Mouse (Mus musculus) limb, embryonic 14.5 days (tissue): Measurements from ENCODE around the gene Agap1. TPM values are rescaled to one million over a fixed set of nuclear protein-coding genes. Genes with fewer than 3 reads are reported as not detected.

Source experiments
- ATAC-seq: fragments of 200-750 bp; cut with Nextera tagmentation; 2 replicates; pipeline ENCODE4 v1.8.0; 2017; ENCODE audit warnings: low read depth, moderate number of reproducible peaks, moderate TSS enrichment; ENCODE audit not compliant: low FRiP score
- DNase-seq: peaks from one replicate; pipeline ENCODE4 v3.0.0-alpha.2; 2015; ENCODE audit warnings: low spot score
- H3K27ac ChIP-seq: fragments of 300-500 bp; sonication (generic); replicated peaks from 2 replicates; pipeline ENCODE4 v1.5.1; 2014; ENCODE audit warnings: low read depth, mild to moderate bottlenecking, low read length, moderate library complexity, mixed read lengths
- H3K27me3 ChIP-seq: fragments of 300-500 bp; sonication (generic); 2 replicates; pipeline ENCODE4 v1.6.1; 2014; ENCODE audit warnings: low read length, mixed read lengths; ENCODE audit not compliant: control insufficient read depth, insufficient read depth
- H3K36me3 ChIP-seq: fragments of 300-500 bp; sonication (generic); 2 replicates; pipeline ENCODE4 v1.6.1; 2014; ENCODE audit warnings: mild to moderate bottlenecking, low read length, moderate library complexity, mixed read lengths; ENCODE audit not compliant: control insufficient read depth, insufficient read depth
- H3K4me1 ChIP-seq: fragments of 300-500 bp; sonication (generic); 2 replicates; pipeline ENCODE4 v1.6.1; 2014; ENCODE audit warnings: antibody characterized with exemption, low read length, mixed read lengths; ENCODE audit not compliant: control insufficient read depth, insufficient read depth
- H3K4me2 ChIP-seq: fragments of 300-500 bp; sonication (generic); replicated peaks from 2 replicates; pipeline ENCODE4 v1.6.1; 2014; ENCODE audit warnings: low read depth, mild to moderate bottlenecking, low read length, moderate library complexity; ENCODE audit not compliant: severe bottlenecking
- H3K4me3 ChIP-seq: fragments of 300-500 bp; sonication (generic); replicated peaks from 2 replicates; pipeline ENCODE4 v1.5.1; 2014; ENCODE audit warnings: low read length
- H3K9ac ChIP-seq: fragments of 300-500 bp; sonication (generic); 2 replicates; pipeline ENCODE4 v1.6.1; 2014; ENCODE audit warnings: mild to moderate bottlenecking, low read depth, low read length, moderate library complexity; ENCODE audit not compliant: severe bottlenecking
- H3K9me3 ChIP-seq: fragments of 300-500 bp; sonication (generic); 2 replicates; pipeline ENCODE4 v1.6.1; 2016; ENCODE audit warnings: low read length; ENCODE audit not compliant: control insufficient read depth
- POLR2A ChIP-seq: fragments of 200-500 bp; IDR thresholded peaks from 2 replicates; pipeline ENCODE4 v1.8.0; 2012; ENCODE audit warnings: inconsistent platforms, mild to moderate bottlenecking, moderate library complexity, borderline replicate concordance; ENCODE audit not compliant: insufficient read depth, insufficient read length; ENCODE audit errors: extremely low read depth
- WGBS: fragments of 180-500 bp; shearing (Covaris S2); extraction: QIAGEN DNeasy Blood & Tissue Kit; methylation state at CpG from one replicate; pipeline ENCODE4 v1.1.7; 2014; 5-methylcytosine and 5-hydroxymethylcytosine counted together
- polyA plus RNA-seq, 2 experiments: library from polyadenylated mRNA; depleted of rRNA in 1 of 2; stranded (reverse) in 1 of 2; unstranded in 1 of 2; fragments of >200 nt; fragmentation: Nextera tagmentation in 1 of 2; extraction: Ambion mirVana in 1 of 2; gene quantifications; 2 replicates each; pipeline versions ENCODE4 v1.2.1 to v1.2.3; 2012 to 2014

Agap1 gene
- polyA plus RNA-seq, 2 experiments: 16.2 to 19.5 TPM

DNA sequence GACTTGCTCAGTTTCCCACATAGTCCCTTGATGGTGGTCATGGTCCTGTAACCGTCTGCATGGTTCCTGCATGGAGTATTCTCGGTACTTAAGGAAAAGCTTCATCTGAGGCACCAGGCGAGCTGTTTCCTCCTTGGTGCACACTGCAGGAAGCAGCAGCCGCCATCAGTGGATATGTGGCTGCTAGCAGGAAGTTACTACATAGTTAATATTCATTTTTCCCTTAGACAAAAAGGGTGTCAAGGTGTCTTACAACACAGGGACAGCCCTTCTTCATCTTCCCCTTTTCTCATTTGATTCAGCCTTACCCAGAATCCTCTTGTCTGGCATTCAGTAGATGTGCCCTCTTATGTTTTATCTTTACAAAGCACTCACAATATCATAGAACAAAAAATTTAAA is 206.2 kb downstream of the Agap1 start:
- H3K4me2 ChIP-seq: no peak overlapping the region
- H3K36me3 ChIP-seq: peaks cover 24% of the 10 kb centered on the region
- no peak for ATAC-seq

DNA sequence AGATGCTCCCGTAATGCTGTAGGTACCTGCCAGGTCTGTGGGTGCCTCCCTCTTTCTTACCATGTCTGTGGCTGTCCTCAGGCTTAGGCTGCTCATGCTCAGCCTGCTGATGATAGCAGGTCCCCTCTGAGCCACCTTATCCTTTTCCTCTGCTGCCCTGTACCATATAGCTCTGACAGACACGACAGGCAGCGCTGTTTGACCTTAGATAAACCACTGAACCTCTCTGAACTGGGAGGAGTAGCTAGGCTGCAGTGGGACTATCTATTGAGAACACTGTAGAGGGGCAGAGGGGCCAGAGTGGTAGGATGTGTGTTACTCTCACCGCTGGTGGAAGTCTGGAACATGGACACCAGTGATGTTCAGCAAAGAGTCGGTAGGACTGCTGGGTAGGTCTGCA is 211.5 kb downstream of the Agap1 start:
- TF ChIP-seq POLR2A: no peak
- 0 out of 2 replicates have a peak, but pooled peaks cover 2% of the 10 kb centered on the region for H3K4me1 ChIP-seq

More for the DNA sequence above, 206.2 kb downstream of the Agap1 start:
- WGBS: 86% methylated on average over 4 of the region's 4 CpGs
- H3K27ac ChIP-seq: no peak overlapping the region
- no peak for DNase-seq
- peaks cover 10% of the 10 kb centered on the region for H3K4me1 ChIP-seq
- no peak overlapping the region for H3K9ac ChIP-seq
- H3K4me3 ChIP-seq: no peak overlapping the region
- H3K9me3 ChIP-seq: no peaks in the 10 kb centered on the region
- H3K27me3 ChIP-seq: no peaks in the 10 kb centered on the region
- TF ChIP-seq POLR2A: no peak

DNA sequence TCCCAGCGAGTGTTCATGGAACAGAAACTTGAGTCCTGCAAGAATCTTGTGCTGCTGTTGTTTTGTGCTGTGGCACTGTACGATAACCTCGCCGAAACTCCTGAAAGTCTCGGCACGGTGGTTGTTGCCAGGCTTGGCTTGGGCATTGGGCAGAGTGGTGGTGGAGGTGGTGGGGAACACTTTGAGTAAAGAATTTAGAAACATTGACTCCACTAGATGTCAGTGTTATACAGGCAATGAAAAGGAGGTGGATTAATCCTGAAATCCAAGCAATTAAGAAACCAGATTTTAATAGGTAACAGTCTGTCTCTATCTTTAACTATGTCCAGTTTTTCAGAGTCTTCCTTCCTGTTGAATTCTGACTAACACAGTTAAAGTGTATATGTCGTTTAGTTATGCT is 212.8 kb downstream of the Agap1 start:
- 82% methylated on average over 7 of the region's 7 CpGs for WGBS
- no peak overlapping the region for H3K4me2 ChIP-seq
- H3K27me3 ChIP-seq: peaks cover 4% of the 10 kb centered on the region; the same call in 1 of the 2 replicates
- no peak overlapping the region for H3K4me3 ChIP-seq
- peaks cover 54% of the 10 kb centered on the region for H3K36me3 ChIP-seq
- H3K9me3 ChIP-seq: no peaks in the 10 kb centered on the region
- no peak overlapping the region for H3K27ac ChIP-seq
- H3K4me1 ChIP-seq: 0 out of 2 replicates have a peak, but pooled peaks cover 4% of the 10 kb centered on the region
- H3K9ac ChIP-seq: no peak overlapping the region
- no peak for TF ChIP-seq POLR2A
- ATAC-seq (no peak), DNase-seq (no peak)

More for the DNA sequence above, 211.5 kb downstream of the Agap1 start:
- H3K4me2 ChIP-seq: no peak overlapping the region
- H3K4me3 ChIP-seq: no peak overlapping the region
- ATAC-seq (no peak), DNase-seq (no peak)
- H3K27ac ChIP-seq: no peak overlapping the region
- H3K9me3 ChIP-seq: no peaks in the 10 kb centered on the region
- H3K27me3 ChIP-seq: peaks cover 4% of the 10 kb centered on the region; the same call in 1 of the 2 replicates
- H3K9ac ChIP-seq: no peak overlapping the region
- whole genome bisulfite sequencing: 91% methylated on average over 5 of the region's 5 CpGs
- H3K36me3 ChIP-seq: peaks cover 41% of the 10 kb centered on the region

DNA sequence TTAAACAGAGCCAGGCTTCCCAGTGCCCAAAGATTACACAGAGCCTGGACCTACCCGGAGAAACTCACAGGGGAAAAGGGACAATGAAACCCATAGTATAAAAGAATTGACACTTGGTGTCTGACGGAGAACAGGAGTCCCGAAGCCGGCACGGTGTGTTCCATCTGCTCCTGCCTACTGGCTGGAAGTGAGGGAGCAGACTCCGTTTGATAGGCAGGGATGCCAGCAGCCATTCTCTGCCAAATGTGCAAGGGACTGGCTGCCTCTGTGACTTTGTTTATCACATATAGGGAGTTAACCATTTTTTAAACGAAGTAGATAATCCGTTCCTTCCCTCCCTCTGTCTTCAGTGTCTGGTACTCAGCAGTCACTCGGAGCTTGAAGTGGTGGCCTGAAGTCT is 214.0 kb downstream of the Agap1 start:
- no peaks in the 10 kb centered on the region for H3K9me3 ChIP-seq
- no peak for TF ChIP-seq POLR2A
- no peak overlapping the region for H3K4me3 ChIP-seq
- WGBS: 57% methylated on average over 9 of the region's 9 CpGs
- H3K4me2 ChIP-seq: no peak overlapping the region
- peaks cover 63% of the 10 kb centered on the region for H3K36me3 ChIP-seq
- H3K9ac ChIP-seq: no peak overlapping the region
- DNase-seq (no peak), ATAC-seq (no peak)
- 0 out of 2 replicates have a peak, but pooled peaks cover 4% of the 10 kb centered on the region for H3K4me1 ChIP-seq
- no peak overlapping the region for H3K27ac ChIP-seq
- H3K27me3 ChIP-seq: peaks cover 4% of the 10 kb centered on the region; the same call in 1 of the 2 replicates

DNA sequence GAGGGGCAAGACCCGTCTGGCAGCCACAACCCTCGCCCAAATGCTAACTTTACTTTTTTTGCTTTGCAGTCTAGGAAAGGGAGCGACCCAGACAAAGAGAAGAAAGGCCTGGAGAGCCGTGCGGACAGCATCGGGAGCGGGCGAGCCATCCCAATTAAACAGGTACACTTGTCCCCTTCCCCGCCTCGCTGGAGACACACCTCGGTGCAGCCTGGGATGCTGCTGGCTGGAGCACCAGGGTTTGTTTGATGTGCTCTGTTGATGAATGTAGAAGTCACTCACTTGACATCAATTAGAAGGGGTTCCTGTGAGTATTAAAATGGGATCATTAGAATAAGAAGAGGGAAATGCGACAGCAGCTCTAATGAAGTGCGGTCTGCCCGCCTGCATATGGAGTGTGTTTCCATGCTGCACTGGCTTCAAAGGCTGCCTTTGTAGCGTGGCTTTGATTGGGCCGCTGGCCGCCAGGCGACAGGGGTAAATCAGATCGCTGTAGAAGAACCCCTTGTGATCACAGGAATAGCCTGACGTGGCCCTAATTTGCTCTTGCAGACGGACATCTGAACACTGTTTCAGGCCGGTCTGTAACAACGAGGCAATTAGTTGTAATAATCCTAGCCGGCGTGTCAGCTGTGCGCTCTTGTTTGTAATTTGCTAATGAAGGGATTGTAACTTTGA is 216.6 kb downstream of the Agap1 start:
- peaks cover 50% of the 10 kb centered on the region for H3K36me3 ChIP-seq
- no peaks in the 10 kb centered on the region for H3K9me3 ChIP-seq
- H3K4me3 ChIP-seq: no peak overlapping the region
- peaks cover 4% of the 10 kb centered on the region; the same call in 1 of the 2 replicates for H3K27me3 ChIP-seq
- H3K27ac ChIP-seq: no peak overlapping the region
- WGBS: 39% methylated on average over 26 of the region's 26 CpGs
- ATAC-seq (no peak), DNase-seq (no peak)
- no peak overlapping the region for H3K9ac ChIP-seq
- H3K4me1 ChIP-seq: 0 out of 2 replicates have a peak, but pooled peaks cover 4% of the 10 kb centered on the region
- TF ChIP-seq POLR2A: no peak
- H3K4me2 ChIP-seq: no peak overlapping the region
